Mouse (Mus musculus): ENCODE measurements around the gene Tpra1. TPM values are rescaled to one million over a fixed set of nuclear protein-coding genes. Genes with fewer than 3 reads are reported as not detected.

Tpra1 gene
- polyA plus RNA-seq, 1 experiment = 156 TPM

DNA sequence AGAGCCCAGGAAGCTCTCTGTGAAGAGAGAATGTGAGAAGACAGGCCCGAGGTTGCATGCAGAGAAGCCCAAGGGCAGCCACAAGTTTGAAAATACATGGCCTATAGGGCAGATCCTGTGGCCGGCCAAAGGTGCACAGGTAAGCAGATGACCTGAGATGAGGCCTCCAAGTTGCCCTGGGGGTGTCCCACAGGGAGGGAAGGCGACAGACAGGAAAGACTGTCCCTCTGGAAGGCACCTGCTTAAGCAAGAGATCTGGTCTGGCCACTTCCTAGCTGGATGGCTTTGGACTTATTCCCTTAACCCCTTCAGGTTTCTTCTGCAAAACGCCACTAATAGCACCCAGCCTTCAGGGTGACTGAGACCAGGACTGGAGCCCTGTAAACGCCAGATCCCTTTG lies 580 bp upstream of the Tpra1 start:
- Histone ChIP-seq H3K27me3 (ENCODE audit: control insufficient read depth, insufficient read depth, low read length) (no peaks in the 10 kb centered on the region), H3K36me3 (ENCODE audit: control insufficient read depth, insufficient read depth, low read length) (no peaks in the 10 kb centered on the region), H3K27ac (ENCODE audit: insufficient read depth, low read depth, low read length) (peak overlapping the region; percentile 73), H3K4me3 (ENCODE audit: low read depth, low read length) (peak overlapping the region; percentile 86), H3K4me1 (ENCODE audit: control insufficient read depth, insufficient read depth, insufficient read length, low read length) (peaks cover 24% of the 10 kb centered on the region)
- TF ChIP-seq POLR2A (IDR thresholded peaks at IDR 0.05; ENCODE audit: low read depth, low read length) (0 out of 2 replicates have a peak, but pooled peaks have one; percentile 13), CTCF (IDR thresholded peaks at IDR 0.05; ENCODE audit: extremely low read depth, insufficient read length, insufficient replicate concordance, low read depth, low read length) (no peak)
- WGBS = 2% methylated on average over 5 of the region's 5 CpGs

- H3K4me1 ChIP-seq (ENCODE audit: control insufficient read depth, insufficient read depth, insufficient read length, low read length) = peaks cover 24% of the 10 kb centered on the region
- 44% methylated on average over 5 of the region's 5 CpGs for WGBS
- TF ChIP-seq CTCF (IDR thresholded peaks at IDR 0.05; ENCODE audit: extremely low read depth, insufficient read length, insufficient replicate concordance, low read depth, low read length) (no peak), POLR2A (IDR thresholded peaks at IDR 0.05; ENCODE audit: low read depth, low read length) (no peak)
- peak overlapping the region; percentile 31 for H3K4me3 ChIP-seq (ENCODE audit: low read depth, low read length)
- no peak overlapping the region; the same call in 1 of the 2 replicates for H3K27ac ChIP-seq (ENCODE audit: insufficient read depth, low read depth, low read length)
- no peaks in the 10 kb centered on the region for H3K27me3 ChIP-seq (ENCODE audit: control insufficient read depth, insufficient read depth, low read length)
- peaks cover 2% of the 10 kb centered on the region; the same call in 1 of the 2 replicates for H3K36me3 ChIP-seq (ENCODE audit: control insufficient read depth, insufficient read depth, low read length)
Observed at GRCm38 (mm10) chr6:88903708-88904107, 1.7 kb downstream of the Tpra1 start.

DNA sequence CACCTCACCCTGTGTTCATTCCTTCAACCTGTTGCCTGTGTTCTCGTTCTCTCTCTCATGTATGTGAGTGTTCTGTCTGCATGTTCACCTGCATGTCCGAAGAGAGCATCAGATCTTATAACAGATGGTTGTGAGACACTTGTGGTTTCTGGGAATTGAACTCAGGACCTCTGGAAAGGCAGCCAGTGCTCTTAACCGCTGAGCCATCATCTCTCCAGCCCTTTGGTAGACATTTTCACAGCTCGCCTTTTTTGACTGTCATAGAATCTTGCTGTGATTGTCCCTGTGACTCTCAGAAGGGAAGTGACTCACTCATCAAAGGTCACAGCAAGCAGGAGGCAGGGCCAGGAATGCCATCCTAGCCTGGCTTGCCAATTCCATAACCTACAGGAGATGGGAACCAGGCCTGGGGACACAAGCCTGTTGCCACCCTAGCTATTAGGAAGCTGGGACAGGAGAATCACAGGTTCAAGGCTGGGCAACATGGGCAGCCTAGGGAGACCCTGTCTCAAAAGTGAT lies 2.5 kb downstream of the Tpra1 start:
- WGBS = 64% methylated on average over 4 of the region's 4 CpGs
- no peaks in the 10 kb centered on the region for H3K27me3 ChIP-seq (ENCODE audit: control insufficient read depth, insufficient read depth, low read length)
- no peak overlapping the region for H3K4me3 ChIP-seq (ENCODE audit: low read depth, low read length)
- no peak for TF ChIP-seq POLR2A (IDR thresholded peaks at IDR 0.05; ENCODE audit: low read depth, low read length)
- no peak for TF ChIP-seq CTCF (IDR thresholded peaks at IDR 0.05; ENCODE audit: extremely low read depth, insufficient read length, insufficient replicate concordance, low read depth, low read length)
- H3K27ac ChIP-seq (ENCODE audit: insufficient read depth, low read depth, low read length) = peak overlapping the region; percentile 31
- H3K4me1 ChIP-seq (ENCODE audit: control insufficient read depth, insufficient read depth, insufficient read length, low read length) = peaks cover 24% of the 10 kb centered on the region
- H3K36me3 ChIP-seq (ENCODE audit: control insufficient read depth, insufficient read depth, low read length) = peaks cover 8% of the 10 kb centered on the region

DNA sequence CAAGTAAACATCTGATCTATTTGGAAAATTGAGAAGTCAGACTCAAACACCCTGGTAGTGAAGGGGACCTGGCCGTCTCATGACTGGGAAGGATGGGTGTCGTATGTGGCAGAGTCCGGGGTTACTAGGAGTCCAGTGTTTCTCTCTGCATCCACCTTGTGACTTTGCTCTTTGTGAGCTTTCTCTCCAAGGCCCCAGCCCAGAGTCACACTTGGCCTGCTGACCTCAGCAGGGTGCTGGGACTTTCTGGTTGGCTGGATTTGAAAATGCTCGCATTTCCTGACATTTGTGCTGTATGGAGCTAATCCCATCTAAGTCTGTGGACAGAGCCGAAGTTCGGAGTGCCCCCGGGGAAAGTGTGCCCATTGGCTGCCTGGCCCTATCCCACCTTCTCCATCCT lies 3.0 kb downstream of the Tpra1 start:
- WGBS = 87% methylated on average over 7 of the region's 7 CpGs
- Histone ChIP-seq H3K36me3 (ENCODE audit: control insufficient read depth, insufficient read depth, low read length) (peaks cover 13% of the 10 kb centered on the region), H3K4me3 (ENCODE audit: low read depth, low read length) (no peak overlapping the region), H3K4me1 (ENCODE audit: control insufficient read depth, insufficient read depth, insufficient read length, low read length) (peaks cover 24% of the 10 kb centered on the region), H3K27ac (ENCODE audit: insufficient read depth, low read depth, low read length) (no peak overlapping the region), H3K27me3 (ENCODE audit: control insufficient read depth, insufficient read depth, low read length) (no peaks in the 10 kb centered on the region)
- no peak for TF ChIP-seq POLR2A (IDR thresholded peaks at IDR 0.05; ENCODE audit: low read depth, low read length)
- TF ChIP-seq CTCF (IDR thresholded peaks at IDR 0.05; ENCODE audit: extremely low read depth, insufficient read length, insufficient replicate concordance, low read depth, low read length) = no peak

- Histone ChIP-seq H3K4me3 (ENCODE audit: low read depth, low read length) (no peak overlapping the region), H3K36me3 (ENCODE audit: control insufficient read depth, insufficient read depth, low read length) (peaks cover 25% of the 10 kb centered on the region), H3K27me3 (ENCODE audit: control insufficient read depth, insufficient read depth, low read length) (no peaks in the 10 kb centered on the region), H3K4me1 (ENCODE audit: control insufficient read depth, insufficient read depth, insufficient read length, low read length) (peaks cover 18% of the 10 kb centered on the region), H3K27ac (ENCODE audit: insufficient read depth, low read depth, low read length) (no peak overlapping the region)
- 17% methylated on average over 16 of the region's 16 CpGs for WGBS
- TF ChIP-seq POLR2A (IDR thresholded peaks at IDR 0.05; ENCODE audit: low read depth, low read length) (peak; percentile 54; the same call in 1 of the 2 replicates), CTCF (IDR thresholded peaks at IDR 0.05; ENCODE audit: extremely low read depth, insufficient read length, insufficient replicate concordance, low read depth, low read length) (peak; percentile 92)
Observed at GRCm38 (mm10) chr6:88906369-88907108, 4.5 kb downstream of the Tpra1 start.

- no peak overlapping the region for H3K27ac ChIP-seq (ENCODE audit: insufficient read depth, low read depth, low read length)
- H3K4me1 ChIP-seq (ENCODE audit: control insufficient read depth, insufficient read depth, insufficient read length, low read length) = peaks cover 7% of the 10 kb centered on the region; the same call in 1 of the 2 replicates
- TF ChIP-seq CTCF (IDR thresholded peaks at IDR 0.05; ENCODE audit: extremely low read depth, insufficient read length, insufficient replicate concordance, low read depth, low read length) (no peak), POLR2A (IDR thresholded peaks at IDR 0.05; ENCODE audit: low read depth, low read length) (no peak)
- no peak overlapping the region for H3K4me3 ChIP-seq (ENCODE audit: low read depth, low read length)
- 91% methylated on average over 6 of the region's 6 CpGs for WGBS
- H3K36me3 ChIP-seq (ENCODE audit: control insufficient read depth, insufficient read depth, low read length) = peaks cover 34% of the 10 kb centered on the region
- H3K27me3 ChIP-seq (ENCODE audit: control insufficient read depth, insufficient read depth, low read length) = no peaks in the 10 kb centered on the region
Observed at GRCm38 (mm10) chr6:88909151-88909550, 7.1 kb downstream of the Tpra1 start.

- 73% methylated on average over 4 of the region's 4 CpGs for WGBS
- H3K4me1 ChIP-seq (ENCODE audit: control insufficient read depth, insufficient read depth, insufficient read length, low read length) = no peaks in the 10 kb centered on the region
- no peak overlapping the region for H3K27ac ChIP-seq (ENCODE audit: insufficient read depth, low read depth, low read length)
- H3K36me3 ChIP-seq (ENCODE audit: control insufficient read depth, insufficient read depth, low read length) = peaks cover 32% of the 10 kb centered on the region
- no peaks in the 10 kb centered on the region for H3K27me3 ChIP-seq (ENCODE audit: control insufficient read depth, insufficient read depth, low read length)
- TF ChIP-seq POLR2A (IDR thresholded peaks at IDR 0.05; ENCODE audit: low read depth, low read length) = no peak
- no peak overlapping the region for H3K4me3 ChIP-seq (ENCODE audit: low read depth, low read length)
Observed at GRCm38 (mm10) chr6:88913022-88913421, 11.0 kb downstream of the Tpra1 start.
